Mouse (Mus musculus) neutrophil, adult 5-6 weeks (primary cell): Measurements from ENCODE around the gene Rnf10. TPM values are rescaled to one million over a fixed set of nuclear protein-coding genes. Genes with fewer than 3 reads are reported as not detected.
"Not testable (repeated sequence)": the region's sequence is repeated elsewhere in the genome, so short reads cannot be mapped to it uniquely, and the experiment has no call there.

Experiments
- ATAC-seq: fragments of 151-379, 151-347 bp; 2 replicates; pipeline ENCODE4 v1.8.0; 2017; ENCODE audit warnings: mild to moderate bottlenecking, moderate TSS enrichment; ENCODE audit not compliant: insufficient number of reproducible peaks, poor library complexity, low FRiP score, severe bottlenecking; ENCODE audit errors: extremely low read depth
- total RNA-seq: library from RNA; stranded (forward); fragments of 200-1000 nt; gene quantifications from 2 replicates; pipeline ENCODE4 v1.2.3, GENCODE M21; 2017

Rnf10 gene
- total RNA-seq, result 161 and 173 TPM in 2 replicates

- ATAC-seq, result peak; percentile 96
Measured at GRCm38 (mm10) chr5:115272812-115273548, at the start of gene Rnf10. Rnf10 (minus strand) TSS chr5:115272898.

- ATAC-seq, result peak; percentile 39
Measured at GRCm38 (mm10) chr5:115319004-115319940, 46.6 kb upstream of the Rnf10 start.

- ATAC-seq, result no peak
Measured at GRCm38 (mm10) chr5:115317645-115318328, 45.1 kb upstream of the Rnf10 start.

GRCm38 (mm10) chr5:115316968-115317644 is 44.4 kb upstream of the Rnf10 start:
- no peak for ATAC-seq

GRCm38 (mm10) chr5:115313668-115313943 is 40.9 kb upstream of the Rnf10 start:
- no peak for ATAC-seq

GRCm38 (mm10) chr5:115312816-115313667 is 40.3 kb upstream of the Rnf10 start:
- ATAC-seq, result no peak

GRCm38 (mm10) chr5:115312354-115312753 is 39.7 kb upstream of the Rnf10 start:
- ATAC-seq, result no peak

- not testable (repeated sequence) for ATAC-seq
Measured at GRCm38 (mm10) chr5:115302190-115302589, 29.5 kb upstream of the Rnf10 start.

GRCm38 (mm10) chr5:115301615-115302014 is 28.9 kb upstream of the Rnf10 start:
- ATAC-seq, result no peak

GRCm38 (mm10) chr5:115300792-115301614 is 28.3 kb upstream of the Rnf10 start, which contains the start of gene Dynll1:
Dynll1 (minus strand) TSS chr5:115300999.
- peak; percentile 95 for ATAC-seq

- peak; percentile 8; the same call in 1 of the 2 replicates for ATAC-seq
Measured at GRCm38 (mm10) chr5:115300035-115300744, 27.5 kb upstream of the Rnf10 start.

GRCm38 (mm10) chr5:115296347-115296746 is 23.6 kb upstream of the Rnf10 start:
- no peak for ATAC-seq

- ATAC-seq, result no peak
Measured at GRCm38 (mm10) chr5:115294173-115294572, 21.5 kb upstream of the Rnf10 start.

GRCm38 (mm10) chr5:115284735-115285134 is 12.0 kb upstream of the Rnf10 start:
- ATAC-seq, result 0 out of 2 replicates have a peak, but pooled peaks have one; percentile 36

GRCm38 (mm10) chr5:115280050-115280687 is 7.5 kb upstream of the Rnf10 start:
- ATAC-seq, result no peak
